Mouse (Mus musculus): ENCODE measurements around the gene Pex7. TPM values are rescaled to one million over a fixed set of nuclear protein-coding genes. Genes with fewer than 3 reads are reported as not detected.
A peak's percentile ranks its signal among the peaks of the same experiment; 100 is the strongest.

Gene Pex7
- polyA plus RNA-seq, 1 experiment from 2014 or later = 22.7 TPM

DNA sequence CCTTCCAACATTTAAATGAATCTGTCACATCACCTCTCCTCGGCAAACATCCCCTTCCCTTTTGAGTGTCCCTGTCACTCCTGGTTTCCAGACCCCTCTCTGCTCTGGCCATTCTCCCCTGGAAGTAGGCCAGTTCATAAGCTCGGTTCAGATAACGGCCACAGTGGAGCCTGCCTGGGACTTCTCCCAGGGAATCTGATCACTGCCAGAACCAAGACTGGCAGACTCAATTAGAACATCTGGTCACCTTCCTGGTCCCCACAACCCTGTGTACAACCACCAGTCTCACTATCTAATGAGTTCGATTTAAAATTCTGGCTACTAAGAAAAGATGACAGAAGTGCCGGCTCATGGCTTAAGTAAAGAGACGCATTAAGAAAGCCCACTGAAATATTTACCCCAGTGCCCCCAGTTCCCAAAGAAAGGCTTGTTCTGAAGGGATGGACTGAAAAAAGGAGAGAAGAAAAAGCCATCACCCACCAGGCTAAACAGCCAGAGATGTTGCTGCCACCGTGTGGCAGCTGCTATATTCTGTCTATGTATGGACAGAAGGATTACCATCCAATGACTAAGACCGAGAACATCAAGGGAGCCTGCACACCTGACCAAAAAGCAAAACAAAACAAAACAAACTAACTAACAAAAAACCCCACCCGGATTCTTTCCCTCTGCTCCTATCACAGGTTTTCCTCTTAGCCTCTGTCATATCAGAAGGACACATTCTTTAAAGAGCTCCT is 95.9 kb downstream of the Pex7 start:
- Histone ChIP-seq H3K27me3 (ENCODE audit: control insufficient read depth, insufficient read depth, low read length) (no peaks in the 10 kb centered on the region), H3K4me1 (ENCODE audit: control insufficient read depth, insufficient read depth, low read length) (no peaks in the 10 kb centered on the region), H3K9me3 (replicated peaks; ENCODE audit: control insufficient read depth, low read length) (no peaks in the 10 kb centered on the region), H3K36me3 (replicated peaks; ENCODE audit: control insufficient read depth, insufficient read depth, low read depth, low read length) (no peaks in the 10 kb centered on the region), H3K4me2 (ENCODE audit: low read depth, low read length) (no peak overlapping the region), H3K4me3 (ENCODE audit: low read depth, low read length) (no peak overlapping the region), H3K27ac (replicated peaks; ENCODE audit: low read depth, low read length) (no peak overlapping the region), H3K9ac (replicated peaks; ENCODE audit: low read length) (no peak overlapping the region)
- ATAC-seq (replicated peaks; ENCODE audit: insufficient number of reproducible peaks, low FRiP score, low TSS enrichment, low read depth) = no peak
- 62% methylated on average over 9 of the region's 9 CpGs for WGBS
- peak; percentile 40 for DNase-seq (ENCODE audit: low spot score)

DNA sequence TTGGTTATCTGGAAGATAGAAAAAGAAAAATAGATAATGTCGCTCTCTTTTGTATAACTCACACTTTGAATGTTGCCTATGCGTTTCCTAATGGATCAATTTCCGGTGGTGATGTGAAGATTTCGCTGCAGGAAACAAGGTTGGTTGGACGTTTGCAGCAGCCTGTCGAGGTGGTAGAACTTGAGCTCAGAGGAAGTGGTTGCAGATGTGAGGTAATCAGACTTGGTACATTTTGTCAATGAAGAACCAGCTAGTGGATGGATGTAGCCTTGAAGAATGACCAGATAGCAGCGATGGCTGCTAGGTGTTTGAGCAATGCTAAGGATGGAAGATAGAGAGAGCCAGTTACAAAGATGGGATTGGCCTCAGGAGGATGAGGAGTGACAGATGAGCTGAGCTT is 102.7 kb downstream of the Pex7 start:
- ATAC-seq (replicated peaks; ENCODE audit: insufficient number of reproducible peaks, low FRiP score, low TSS enrichment, low read depth) (no peak), DNase-seq (ENCODE audit: low spot score) (no peak)
- no peaks in the 10 kb centered on the region for H3K36me3 ChIP-seq (replicated peaks; ENCODE audit: control insufficient read depth, insufficient read depth, low read depth, low read length)
- H3K27me3 ChIP-seq (ENCODE audit: control insufficient read depth, insufficient read depth, low read length) = no peaks in the 10 kb centered on the region
- H3K9ac ChIP-seq (replicated peaks; ENCODE audit: low read length) = no peak overlapping the region
- no peaks in the 10 kb centered on the region for H3K9me3 ChIP-seq (replicated peaks; ENCODE audit: control insufficient read depth, low read length)
- no peak overlapping the region for H3K27ac ChIP-seq (replicated peaks; ENCODE audit: low read depth, low read length)
- H3K4me1 ChIP-seq (ENCODE audit: control insufficient read depth, insufficient read depth, low read length) = no peaks in the 10 kb centered on the region
- no peak overlapping the region for H3K4me2 ChIP-seq (ENCODE audit: low read depth, low read length)
- WGBS = 79% methylated on average over 7 of the region's 7 CpGs
- no peak overlapping the region for H3K4me3 ChIP-seq (ENCODE audit: low read depth, low read length)

Other genes with a start within 250 kb of the Pex7 start
- 0.10 TPM in 1 of 2 replicates, not detected in the other for gene Il20ra, start 195.1 kb downstream of the Pex7 start, polyA plus RNA-seq (2014; fragmentation: Nextera tagmentation; extraction: Ambion mirVana)
- gene Slc35d3, start 56.2 kb downstream of the Pex7 start, polyA plus RNA-seq (2014; fragmentation: Nextera tagmentation; extraction: Ambion mirVana) = 0.84 and 0.91 TPM in 2 replicates
- 1.5 and 1.6 TPM in 2 replicates for gene Map3k5, start 26.8 kb upstream of the Pex7 start, polyA plus RNA-seq (2014; fragmentation: Nextera tagmentation; extraction: Ambion mirVana)
- 4.8 and 5.7 TPM in 2 replicates for gene Map7, start 240.8 kb upstream of the Pex7 start, polyA plus RNA-seq (2014; fragmentation: Nextera tagmentation; extraction: Ambion mirVana)

Data from embryonic facial prominence, embryonic 11.5 days (tissue).